In genomic region chr9:82884177-82884576, GRCm38 (mm10) we compare ENCODE assay signal across 14 mouse cellular contexts. TPM values are rescaled to one million over a fixed set of nuclear protein-coding genes. Genes with fewer than 3 reads are reported as not detected.
DNase-seq lines count a peak whose midpoint lies in the region; TF ChIP-seq lines count a peak whose summit lies in the region.
"Had no signal": no experiment of that assay in that cellular context is flagged by ENCODE, and none has a peak within 500 bp of the region (broad histone marks: within the 10 kb centered on the region; RNA-seq: fewer than 3 reads in every experiment).

No protein-coding gene starts in this region.

- no peaks in the 10 kb centered on the region for H3K27me3 ChIP-seq in limb, embryonic 10.5 days (ENCODE audit: low read depth, poor library complexity, severe bottlenecking)
- H3K27me3 ChIP-seq: lung, embryonic 15.5 days; neural tube, embryonic 15.5 days; stomach, embryonic 15.5 days had no signal

- TF ChIP-seq POLR2A in brain, embryonic 14.5 days (IDR thresholded peaks at IDR 0.05; ENCODE audit: borderline replicate concordance, extremely low read depth, insufficient read depth, insufficient read length, poor library complexity, severe bottlenecking): no peak

- no peak overlapping the region for H3K27ac ChIP-seq in layer of hippocampus, adult 2 months
- no peak overlapping the region for H3K27ac ChIP-seq in limb, embryonic 10.5 days
- H3K27ac ChIP-seq: lung, embryonic 15.5 days; neural tube, embryonic 15.5 days; stomach, embryonic 15.5 days had no signal

- H3K36me3 ChIP-seq in limb, embryonic 10.5 days: peaks cover 97% of the 10 kb centered on the region

- DNase-seq in layer of hippocampus, adult 2 months (ENCODE audit: low spot score in 2 of 2): no peak
- DNase-seq in layer of hippocampus, postnatal 10 days (ENCODE audit: low spot score in 2 of 2): no peak
- peak; percentile 27 for DNase-seq in 3T3-L1 (ENCODE audit: low read depth, low spot score)
- DNase-seq in 416B (ENCODE audit: low read depth): peak; percentile 40
- DNase-seq in brain, embryonic 14.5 days (ENCODE audit: low read depth): peak; percentile 22
- DNase-seq in urinary bladder, postnatal 25 days (ENCODE audit: low spot score): no peak
- DNase-seq in cerebellum, adult 9-11 months: no peak
- no peak for DNase-seq in limb, embryonic 10.5 days (ENCODE audit: low spot score)
- DNase-seq: heart, adult 11 months; heart, postnatal 14 days; kidney, adult 11 months had no signal

- no peak overlapping the region for H3K4me3 ChIP-seq in layer of hippocampus, adult 2 months
- H3K4me3 ChIP-seq in limb, embryonic 10.5 days: no peak overlapping the region
- H3K4me3 ChIP-seq: lung, embryonic 15.5 days; neural tube, embryonic 15.5 days; stomach, embryonic 15.5 days had no signal

- no peaks in the 10 kb centered on the region for H3K4me1 ChIP-seq in limb, embryonic 10.5 days
- H3K4me1 ChIP-seq: lung, embryonic 15.5 days; neural tube, embryonic 15.5 days; stomach, embryonic 15.5 days had no signal

- TF ChIP-seq CTCF in layer of hippocampus, adult 2 months (conservative IDR thresholded peaks at IDR 0.05): peak; percentile 60
- no peak for TF ChIP-seq CTCF in brain, embryonic 14.5 days (IDR thresholded peaks at IDR 0.05; ENCODE audit: borderline replicate concordance, extremely low read depth, insufficient read depth, insufficient read length)

- H3K9me3 ChIP-seq in limb, embryonic 10.5 days (replicated peaks): no peaks in the 10 kb centered on the region
- H3K9me3 ChIP-seq: lung, embryonic 15.5 days; neural tube, embryonic 15.5 days; stomach, embryonic 15.5 days had no signal

RNA-seq across cellular contexts. Expression of gene Irak1bp1, which starts 54.8 kb away (rescaled TPM):
- 10 to 100 TPM; 20.8 to 22.3 TPM for total RNA-seq in layer of hippocampus, adult 2 months (2021)
- total RNA-seq in layer of hippocampus, postnatal 10 days (2021): 10 to 100 TPM; 23.7 to 28.7 TPM
- 22.2 and 27.5 TPM in 2 replicates for polyA plus RNA-seq in brain, embryonic 14.5 days (2012; rRNA removed)
- 22.4 and 23.2 TPM in 2 replicates for polyA plus RNA-seq in limb, embryonic 10.5 days (2016; fragmentation: Nextera tagmentation; extraction: Ambion mirVana)

Comparison
In these comparisons a context has a peak if more than half of its experiments do, and no peak if none do; other contexts are left out.
1. DNase-seq: peak in 3T3-L1 (single experiment), 416B (single experiment) and brain, embryonic 14.5 days (single experiment); none in layer of hippocampus, adult 2 months (0 of 2), layer of hippocampus, postnatal 10 days (0 of 2), urinary bladder, postnatal 25 days (single experiment), cerebellum, adult 9-11 months (single experiment) and limb, embryonic 10.5 days (single experiment).